Mouse (Mus musculus): Measurements from ENCODE around the gene Memo1. TPM values are rescaled to one million over a fixed set of nuclear protein-coding genes. Genes with fewer than 3 reads are reported as not detected.

Memo1 gene
- polyA plus RNA-seq, 1 experiment from 2014 or later = 90.5 TPM

DNA sequence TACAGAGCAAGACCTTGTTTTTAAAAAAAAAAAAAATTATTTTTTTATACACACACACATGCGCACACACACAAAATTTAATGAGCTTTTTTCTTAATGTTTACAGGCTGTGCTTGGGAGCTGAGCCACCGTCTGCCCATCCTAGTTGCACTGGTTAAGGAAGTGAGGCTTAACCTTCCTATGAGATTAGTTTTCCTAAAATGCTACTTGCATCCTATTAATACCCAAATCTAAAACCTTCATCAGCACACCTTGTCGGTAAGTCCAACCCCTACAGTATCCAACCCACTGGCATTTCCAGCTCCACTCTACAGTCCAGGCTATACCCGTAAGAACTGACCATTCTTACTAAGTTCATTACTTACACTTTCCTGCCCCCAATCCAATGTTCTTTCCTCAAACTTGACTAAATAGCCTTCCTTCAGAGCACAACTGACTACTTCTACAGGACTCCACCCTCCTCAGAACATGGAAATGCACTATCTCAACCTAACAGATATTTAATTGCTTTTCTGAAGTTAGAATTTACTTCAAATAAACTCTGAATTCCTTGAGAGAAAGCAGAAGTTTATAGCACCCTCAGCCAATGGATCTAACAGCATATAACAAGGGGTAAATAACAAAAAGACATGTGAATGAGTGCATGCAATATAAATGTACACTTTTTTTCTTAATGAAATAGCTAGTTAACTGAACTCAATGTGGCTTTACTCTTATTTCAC, 3.5 kb downstream of the Memo1 start:
- no peaks in the 10 kb centered on the region for H3K27me3 ChIP-seq
- ATAC-seq (ENCODE audit: borderline replicate concordance, extremely low read depth, low FRiP score, low TSS enrichment) = no peak
- H3K9ac ChIP-seq = no peak overlapping the region
- H3K4me2 ChIP-seq = no peak overlapping the region
- peaks cover 31% of the 10 kb centered on the region for H3K4me1 ChIP-seq
- WGBS = 79% methylated on average over 4 of the region's 4 CpGs
- H3K36me3 ChIP-seq = peaks cover 3% of the 10 kb centered on the region; the same call in 1 of the 2 replicates
- no peaks in the 10 kb centered on the region for H3K9me3 ChIP-seq
- H3K27ac ChIP-seq = no peak overlapping the region
- no peak overlapping the region for H3K4me3 ChIP-seq

DNA sequence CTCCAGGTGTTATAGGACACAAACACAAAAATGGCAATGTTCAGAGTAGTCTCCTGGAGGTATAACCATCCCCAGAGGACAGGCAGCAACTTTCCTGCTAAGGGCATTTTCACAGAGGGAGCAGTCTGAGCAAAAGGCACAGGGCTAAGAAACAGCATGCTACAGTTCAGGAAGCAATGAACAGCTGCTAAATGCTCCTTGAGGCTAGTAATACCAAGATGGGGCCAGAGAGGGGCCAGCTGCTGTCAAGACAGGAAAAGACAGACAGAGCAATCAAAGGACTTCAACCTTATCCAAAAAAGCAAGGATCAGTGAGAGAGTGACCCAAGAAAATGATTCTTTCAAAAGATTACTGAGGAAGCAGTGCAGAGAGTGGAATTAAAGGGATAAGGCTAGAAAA, 4.5 kb downstream of the Memo1 start:
- no peak for ATAC-seq (ENCODE audit: borderline replicate concordance, extremely low read depth, low FRiP score, low TSS enrichment)
- 0 out of 2 replicates have a peak overlapping the region, but pooled peaks have one; percentile 2 for H3K27ac ChIP-seq
- peaks cover 28% of the 10 kb centered on the region for H3K4me1 ChIP-seq

DNA sequence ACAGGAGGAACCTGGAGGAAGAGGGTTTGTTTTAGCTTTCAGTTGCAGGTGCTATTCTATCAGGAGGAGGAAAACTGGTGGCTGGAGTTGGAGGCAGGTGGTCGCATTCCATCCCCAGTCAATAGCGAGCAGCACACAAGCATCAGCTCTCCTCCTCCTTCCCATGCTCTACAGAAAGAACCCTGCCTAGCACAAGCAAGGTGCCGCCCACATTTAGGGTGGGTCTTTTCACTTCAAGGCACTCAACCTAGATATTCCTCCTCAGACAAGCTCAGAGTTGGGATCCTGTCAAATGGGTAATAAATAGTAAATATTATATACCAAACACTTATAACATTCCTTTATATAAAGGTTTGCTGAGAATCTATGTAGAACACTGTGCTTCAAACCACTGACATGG, 5.1 kb downstream of the Memo1 start:
- H3K27me3 ChIP-seq = no peaks in the 10 kb centered on the region
- no peak overlapping the region for H3K4me2 ChIP-seq
- peaks cover 29% of the 10 kb centered on the region for H3K4me1 ChIP-seq
- no peaks in the 10 kb centered on the region for H3K9me3 ChIP-seq
- WGBS = 60% methylated on average over 3 of the region's 3 CpGs
- H3K4me3 ChIP-seq = no peak overlapping the region
- no peak overlapping the region for H3K9ac ChIP-seq
- no peak for ATAC-seq (ENCODE audit: borderline replicate concordance, extremely low read depth, low FRiP score, low TSS enrichment)
- H3K36me3 ChIP-seq = peaks cover 3% of the 10 kb centered on the region; the same call in 1 of the 2 replicates
- no peak overlapping the region for H3K27ac ChIP-seq

More for the DNA sequence above, 4.5 kb downstream of the Memo1 start:
- H3K9ac ChIP-seq = no peak overlapping the region
- H3K27me3 ChIP-seq = no peaks in the 10 kb centered on the region
- no peak overlapping the region for H3K4me3 ChIP-seq
- H3K9me3 ChIP-seq = no peaks in the 10 kb centered on the region
- no peak overlapping the region for H3K4me2 ChIP-seq
- peaks cover 3% of the 10 kb centered on the region; the same call in 1 of the 2 replicates for H3K36me3 ChIP-seq

DNA sequence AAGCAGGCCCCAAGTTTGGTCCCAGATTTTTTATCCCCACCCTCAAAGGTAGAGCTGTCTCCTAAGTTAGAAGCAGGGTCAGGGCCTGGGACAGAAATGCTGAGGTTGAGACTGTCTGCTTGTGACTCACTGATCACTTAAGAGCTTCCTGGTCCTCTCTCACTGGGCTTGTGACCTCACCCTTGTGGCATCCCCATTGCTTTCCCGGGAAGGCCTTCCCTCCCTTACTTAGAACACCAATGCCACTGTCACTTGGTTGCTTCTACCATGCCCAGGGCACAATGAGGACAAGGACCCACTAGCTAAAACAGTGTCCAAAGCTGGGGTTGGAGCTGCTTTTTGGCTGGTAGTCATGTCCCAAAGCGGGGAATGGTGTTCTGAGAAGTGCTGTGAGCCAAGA, 6.7 kb downstream of the Memo1 start:
- no peak overlapping the region for H3K4me2 ChIP-seq
- H3K9me3 ChIP-seq = no peaks in the 10 kb centered on the region
- H3K9ac ChIP-seq = no peak overlapping the region
- peaks cover 3% of the 10 kb centered on the region; the same call in 1 of the 2 replicates for H3K36me3 ChIP-seq
- no peak overlapping the region for H3K27ac ChIP-seq
- peaks cover 30% of the 10 kb centered on the region for H3K4me1 ChIP-seq
- H3K4me3 ChIP-seq = no peak overlapping the region
- WGBS = 89% methylated on average over 2 of the region's 2 CpGs
- no peak for ATAC-seq (ENCODE audit: borderline replicate concordance, extremely low read depth, low FRiP score, low TSS enrichment)
- H3K27me3 ChIP-seq = no peaks in the 10 kb centered on the region

DNA sequence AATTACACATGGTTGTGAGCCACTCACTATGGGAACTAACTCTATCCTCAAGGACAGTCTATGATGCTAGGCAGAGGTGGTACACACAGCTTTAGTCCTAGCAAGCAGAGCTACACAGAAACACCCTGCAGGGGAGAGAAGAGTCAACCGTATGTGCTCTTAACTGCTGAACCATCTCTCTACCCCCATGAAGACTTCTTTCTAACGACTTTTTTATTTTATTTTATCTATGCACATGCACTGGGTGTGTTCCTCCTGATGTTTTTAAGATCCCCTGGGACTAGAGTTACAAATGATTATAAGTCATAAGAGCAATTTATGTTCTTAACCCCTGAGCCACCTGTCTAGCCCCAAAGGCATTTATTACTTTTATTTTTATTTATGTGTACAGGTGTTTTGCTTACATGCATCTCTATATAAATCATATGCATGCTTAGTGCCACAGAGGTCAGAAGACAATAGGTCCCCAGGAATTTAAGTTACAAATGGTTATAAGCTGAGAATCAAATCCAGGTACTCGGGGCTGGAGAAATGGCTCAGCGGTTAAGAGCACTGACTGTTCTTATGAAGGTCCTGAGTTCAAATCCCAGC, 9.1 kb downstream of the Memo1 start:
- Histone ChIP-seq H3K27ac (no peak overlapping the region), H3K27me3 (no peaks in the 10 kb centered on the region), H3K4me1 (peaks cover 14% of the 10 kb centered on the region; the same call in 1 of the 2 replicates), H3K9me3 (no peaks in the 10 kb centered on the region), H3K4me3 (no peak overlapping the region), H3K36me3 (peaks cover 3% of the 10 kb centered on the region; the same call in 1 of the 2 replicates), H3K4me2 (no peak overlapping the region), H3K9ac (no peak overlapping the region)
- no peak for ATAC-seq (ENCODE audit: borderline replicate concordance, extremely low read depth, low FRiP score, low TSS enrichment)
- WGBS = 74% methylated on average over 4 of the region's 4 CpGs

DNA sequence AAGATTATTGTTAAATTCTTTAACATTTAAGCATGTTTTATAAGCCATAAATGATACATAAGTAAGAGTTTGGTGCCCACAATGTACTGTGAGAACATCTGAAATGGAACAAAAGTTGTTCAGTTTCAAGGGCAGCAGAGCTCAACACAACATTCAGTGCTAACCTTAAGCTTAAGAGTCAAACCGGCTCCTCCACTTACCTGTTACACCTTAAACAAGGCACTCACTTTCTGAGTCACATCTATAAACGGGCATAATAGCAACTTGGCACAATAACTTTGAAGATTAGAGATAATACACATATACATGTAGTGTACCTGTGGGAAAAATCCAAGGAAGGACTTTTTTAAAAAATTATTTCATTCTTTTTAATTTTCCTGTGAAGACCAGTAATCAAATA, 9.6 kb downstream of the Memo1 start:
- Histone ChIP-seq H3K9ac (no peak overlapping the region), H3K9me3 (no peaks in the 10 kb centered on the region), H3K27me3 (no peaks in the 10 kb centered on the region), H3K27ac (no peak overlapping the region), H3K4me3 (no peak overlapping the region), H3K4me2 (no peak overlapping the region), H3K4me1 (0 out of 2 replicates have a peak, but pooled peaks cover 9% of the 10 kb centered on the region), H3K36me3 (peaks cover 3% of the 10 kb centered on the region; the same call in 1 of the 2 replicates)
- no peak for ATAC-seq (ENCODE audit: borderline replicate concordance, extremely low read depth, low FRiP score, low TSS enrichment)
- 55% methylated on average over 2 of the region's 2 CpGs for WGBS

DNA sequence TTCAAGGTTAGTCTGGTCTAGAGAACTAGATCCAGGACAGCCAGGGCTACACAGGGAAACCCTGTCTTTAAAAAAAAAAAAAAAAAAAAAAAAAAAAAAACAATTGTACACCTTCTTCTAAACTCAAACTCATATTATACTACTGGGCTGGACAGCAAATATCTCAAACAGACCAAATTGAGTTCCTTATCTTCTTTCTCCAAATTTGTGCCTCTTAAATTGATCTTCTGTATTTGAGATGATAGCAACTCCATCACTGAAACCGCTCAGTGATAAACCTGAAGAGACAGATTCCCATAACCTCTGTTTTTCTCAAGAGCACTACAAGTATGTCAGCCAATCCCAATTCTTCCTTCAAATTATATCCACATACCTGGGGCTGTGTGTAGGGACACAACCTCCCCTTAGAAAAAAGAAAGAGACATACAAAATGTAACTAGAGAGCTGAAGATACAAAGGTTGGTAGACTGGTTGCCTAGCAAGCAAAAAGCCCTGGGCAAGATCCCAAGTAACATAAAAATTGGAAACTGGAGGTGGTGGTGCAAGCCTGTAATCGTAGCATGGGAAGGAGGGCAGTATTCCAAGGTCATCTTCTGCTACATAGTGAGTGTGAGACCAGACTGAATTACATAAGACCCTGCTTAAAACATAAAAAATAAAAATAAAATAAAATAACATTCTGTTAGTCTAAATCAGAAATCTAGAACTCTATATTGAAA, 10.8 kb downstream of the Memo1 start:
- Histone ChIP-seq H3K4me3 (no peak overlapping the region), H3K9ac (no peak overlapping the region), H3K4me2 (no peak overlapping the region), H3K9me3 (no peaks in the 10 kb centered on the region), H3K36me3 (peaks cover 3% of the 10 kb centered on the region; the same call in 1 of the 2 replicates), H3K27me3 (no peaks in the 10 kb centered on the region), H3K4me1 (0 out of 2 replicates have a peak, but pooled peaks cover 3% of the 10 kb centered on the region), H3K27ac (no peak overlapping the region)
- ATAC-seq (ENCODE audit: borderline replicate concordance, extremely low read depth, low FRiP score, low TSS enrichment) = no peak
- WGBS = 72% methylated on average over 2 of the region's 2 CpGs

DNA sequence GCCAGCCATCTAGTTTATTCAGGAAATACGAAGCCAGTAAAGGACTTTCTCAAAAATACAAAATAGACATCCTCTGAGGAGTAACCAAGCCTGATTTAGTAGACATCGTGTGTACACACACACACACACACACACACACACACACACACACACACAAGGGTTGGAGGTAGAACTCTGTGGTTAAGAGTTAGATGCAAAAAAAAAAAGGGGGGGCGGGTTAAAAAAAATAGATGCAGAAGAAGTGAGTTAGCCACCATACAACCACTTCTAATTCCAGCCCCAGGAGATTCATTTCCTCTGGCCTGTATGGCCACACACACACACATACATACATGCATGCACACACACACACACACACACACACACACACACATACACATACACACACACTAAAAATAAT, 13.3 kb downstream of the Memo1 start:
- Histone ChIP-seq H3K27ac (no peak overlapping the region), H3K4me2 (no peak overlapping the region), H3K36me3 (no peaks in the 10 kb centered on the region), H3K27me3 (no peaks in the 10 kb centered on the region), H3K4me1 (0 out of 2 replicates have a peak, but pooled peaks cover 3% of the 10 kb centered on the region), H3K4me3 (no peak overlapping the region), H3K9me3 (no peaks in the 10 kb centered on the region), H3K9ac (no peak overlapping the region)
- ATAC-seq (ENCODE audit: borderline replicate concordance, extremely low read depth, low FRiP score, low TSS enrichment) = no peak
- 91% methylated on average over 3 of the region's 3 CpGs for WGBS

DNA sequence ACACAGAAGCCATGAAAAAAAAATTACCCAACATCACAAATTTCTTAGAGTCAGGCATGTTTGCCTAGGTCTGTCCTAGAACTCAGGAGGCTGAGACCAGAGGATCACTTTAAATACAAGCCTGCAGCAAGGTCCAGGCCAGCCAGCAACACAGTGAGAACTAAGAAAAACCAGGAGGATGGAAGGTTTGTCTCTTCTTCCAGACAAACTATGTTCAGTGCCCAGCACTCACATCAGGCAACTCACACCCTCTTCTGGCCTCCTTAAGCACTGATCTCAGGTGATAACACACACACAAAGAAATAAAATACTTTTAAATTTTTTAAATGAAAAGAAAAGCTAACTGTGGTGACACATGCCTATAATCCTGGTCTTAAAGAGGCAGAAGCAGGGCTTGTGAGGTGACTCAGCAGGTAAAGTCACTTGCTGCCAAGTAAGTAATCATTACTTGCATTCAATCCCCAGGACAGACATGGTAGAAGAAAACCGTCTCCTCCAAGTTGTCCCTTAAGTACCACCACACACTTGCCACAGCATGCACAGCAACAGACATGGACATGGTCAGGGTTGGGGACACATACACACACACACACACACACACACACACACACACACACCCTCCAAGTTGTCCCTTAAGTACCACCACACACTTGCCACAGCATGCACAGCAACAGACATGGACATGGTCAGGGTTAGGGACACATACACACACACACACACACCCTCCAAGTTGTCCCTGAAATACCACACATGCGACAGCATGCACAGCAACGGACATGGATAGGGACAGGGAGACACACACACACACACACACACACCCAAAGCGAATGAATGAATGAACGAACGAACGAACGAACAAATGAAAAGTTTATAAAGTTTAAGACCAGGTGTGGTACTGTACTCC, 16.1 kb downstream of the Memo1 start:
- ATAC-seq (ENCODE audit: borderline replicate concordance, extremely low read depth, low FRiP score, low TSS enrichment) = peak; percentile 27; the same call in 1 of the 2 replicates
- H3K27me3 ChIP-seq = no peaks in the 10 kb centered on the region
- H3K4me2 ChIP-seq = no peak overlapping the region
- H3K36me3 ChIP-seq = no peaks in the 10 kb centered on the region
- H3K9ac ChIP-seq = no peak overlapping the region
- no peak overlapping the region for H3K4me3 ChIP-seq
- H3K9me3 ChIP-seq = no peaks in the 10 kb centered on the region
- no peak overlapping the region for H3K27ac ChIP-seq
- no peaks in the 10 kb centered on the region for H3K4me1 ChIP-seq
- 88% methylated on average over 8 of the region's 8 CpGs for WGBS

DNA sequence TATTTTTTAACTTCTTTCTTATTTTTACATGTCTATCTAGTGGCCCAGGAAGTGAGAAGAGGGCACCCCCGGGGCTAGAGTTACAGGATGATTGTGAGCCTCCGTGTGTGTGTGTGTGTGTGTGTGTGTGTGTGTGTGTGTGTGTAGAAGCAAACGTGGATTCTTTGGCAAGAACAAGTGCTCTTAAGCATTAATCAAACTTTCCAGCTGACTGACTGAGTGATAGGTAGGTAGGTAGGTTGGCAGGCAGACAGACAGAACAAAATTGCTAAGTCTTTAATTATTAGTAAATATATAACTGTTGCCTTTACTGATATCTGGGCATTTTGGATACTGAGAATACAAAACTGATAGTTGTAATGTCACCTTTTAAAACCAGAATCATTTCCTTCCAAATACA, 20.9 kb downstream of the Memo1 start:
- Histone ChIP-seq H3K4me1 (0 out of 2 replicates have a peak, but pooled peaks cover 7% of the 10 kb centered on the region), H3K9ac (no peak overlapping the region), H3K4me3 (no peak overlapping the region), H3K27me3 (no peaks in the 10 kb centered on the region), H3K4me2 (no peak overlapping the region), H3K36me3 (no peaks in the 10 kb centered on the region), H3K27ac (no peak overlapping the region), H3K9me3 (no peaks in the 10 kb centered on the region)
- no peak for ATAC-seq (ENCODE audit: borderline replicate concordance, extremely low read depth, low FRiP score, low TSS enrichment)
- 42% methylated on average over 3 of the region's 3 CpGs for WGBS

DNA sequence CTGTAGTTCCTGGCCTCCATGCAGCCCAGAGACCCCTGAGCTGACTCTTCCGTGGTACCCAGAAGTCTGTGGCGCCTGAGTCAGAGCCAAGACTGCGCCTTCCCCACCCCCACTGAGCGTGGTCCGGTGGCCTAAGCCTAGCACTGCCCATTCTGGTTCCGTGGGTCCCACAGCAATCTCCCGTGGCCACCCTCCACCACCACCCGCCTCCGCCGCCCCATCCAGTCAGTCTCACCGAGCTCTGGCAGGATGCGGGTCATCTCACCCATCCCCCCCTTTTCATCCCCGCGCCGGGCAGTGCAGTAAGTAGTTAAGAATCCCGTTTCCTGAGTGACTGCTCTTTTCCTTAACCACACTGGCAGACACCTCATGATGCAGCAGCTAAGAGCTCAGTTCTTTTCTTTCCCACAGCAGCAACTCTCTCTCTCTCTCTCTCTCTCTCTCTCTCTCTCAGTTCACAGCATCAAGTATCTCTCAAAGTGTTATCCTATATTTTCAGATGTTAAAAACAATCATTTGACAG, 22.6 kb downstream of the Memo1 start:
- WGBS = 65% methylated on average over 16 of the region's 16 CpGs
- H3K4me3 ChIP-seq = no peak overlapping the region
- ATAC-seq (ENCODE audit: borderline replicate concordance, extremely low read depth, low FRiP score, low TSS enrichment) = no peak

More for the DNA sequence above, 22.6 kb downstream of the Memo1 start:
- no peak overlapping the region for H3K9ac ChIP-seq
- H3K4me2 ChIP-seq = no peak overlapping the region
- H3K27ac ChIP-seq = no peak overlapping the region
- no peaks in the 10 kb centered on the region for H3K36me3 ChIP-seq
- no peaks in the 10 kb centered on the region for H3K9me3 ChIP-seq
- H3K4me1 ChIP-seq = 0 out of 2 replicates have a peak, but pooled peaks cover 7% of the 10 kb centered on the region
- H3K27me3 ChIP-seq = no peaks in the 10 kb centered on the region

Measured in lung, embryonic 15.5 days (tissue).